Mouse (Mus musculus) lung, postnatal 0 days (tissue): ENCODE data around the gene Pla2g12b. TPM values are rescaled to one million over a fixed set of nuclear protein-coding genes. Genes with fewer than 3 reads are reported as not detected.

Experiments used
- ATAC-seq: fragments of 200-750 bp; cut with Nextera tagmentation; 2 replicates; pipeline ENCODE4 v1.8.0; 2017; ENCODE audit warnings: moderate library complexity
- DNase-seq: peaks from one replicate; pipeline ENCODE4 v3.0.0-alpha.2; 2016; ENCODE audit warnings: low spot score
- H3K27ac ChIP-seq: fragments of 300-500 bp; sonication (generic); 2 replicates; pipeline ENCODE4 v1.5.1; 2014; ENCODE audit warnings: antibody characterized with exemption, mild to moderate bottlenecking, low read length, mixed read lengths
- H3K27me3 ChIP-seq: fragments of 300-500 bp; sonication (generic); replicated peaks from 2 replicates; pipeline ENCODE4 v1.6.1; 2014; ENCODE audit warnings: low read length, mixed read lengths; ENCODE audit not compliant: insufficient read depth
- H3K36me3 ChIP-seq: fragments of 300-500 bp; sonication (generic); 2 replicates; pipeline ENCODE4 v1.6.1; 2014; ENCODE audit warnings: low read length, mixed read lengths; ENCODE audit not compliant: insufficient read depth
- H3K4me1 ChIP-seq: fragments of 300-500 bp; sonication (generic); 2 replicates; pipeline ENCODE4 v1.6.1; 2014; ENCODE audit warnings: antibody characterized with exemption, low read depth, low read length, mixed read lengths; ENCODE audit not compliant: insufficient read depth
- H3K4me2 ChIP-seq: fragments of 300-500 bp; sonication (generic); replicated peaks from 2 replicates; pipeline ENCODE4 v1.6.1; 2014; ENCODE audit warnings: low read depth, mild to moderate bottlenecking, low read length, moderate library complexity, mixed read lengths
- H3K4me3 ChIP-seq: fragments of 300-500 bp; sonication (generic); 2 replicates; pipeline ENCODE4 v1.5.1; 2014; ENCODE audit warnings: low read depth, low read length
- H3K9ac ChIP-seq: fragments of 300-500 bp; sonication (generic); replicated peaks from 2 replicates; pipeline ENCODE4 v1.6.1; 2014; ENCODE audit warnings: low read depth, mild to moderate bottlenecking
- H3K9me3 ChIP-seq: fragments of 300-500 bp; sonication (generic); 2 replicates; pipeline ENCODE4 v1.6.1; 2016; ENCODE audit warnings: low read length, mixed read lengths
- CTCF ChIP-seq: IDR thresholded peaks from 2 replicates; pipeline ENCODE4 v1.5.1; 2016; ENCODE audit warnings: antibody characterized with exemption, mild to moderate bottlenecking
- EP300 ChIP-seq: IDR thresholded peaks from 2 replicates; pipeline ENCODE4 v1.6.1; 2016; ENCODE audit warnings: antibody characterized with exemption, mild to moderate bottlenecking, control low read depth
- WGBS: fragments of 180-500 bp; shearing (Covaris S2); extraction: QIAGEN DNeasy Blood & Tissue Kit; methylation state at CpG from one replicate; pipeline ENCODE4 v1.1.7; 2014; 5-methylcytosine and 5-hydroxymethylcytosine counted together
- polyA plus RNA-seq: library from polyadenylated mRNA; unstranded; fragments of >200 nt; fragmentation: Nextera tagmentation; extraction: Ambion mirVana; gene quantifications from 2 replicates; pipeline ENCODE4 v1.2.1, GENCODE M21; 2015

The Pla2g12b gene
- polyA plus RNA-seq, 1 experiment from 2014 or later = 0.43 TPM

GRCm38 (mm10) chr10:59403793-59404149, 311 bp downstream of the Pla2g12b start:
- Histone ChIP-seq H3K4me3 (no peak overlapping the region), H3K9me3 (no peaks in the 10 kb centered on the region), H3K9ac (no peak overlapping the region), H3K27ac (no peak overlapping the region), H3K36me3 (no peaks in the 10 kb centered on the region), H3K27me3 (no peaks in the 10 kb centered on the region), H3K4me1 (0 out of 2 replicates have a peak, but pooled peaks cover 3% of the 10 kb centered on the region), H3K4me2 (no peak overlapping the region)
- 65% methylated on average over 10 of the region's 10 CpGs for WGBS
- no peak for DNase-seq
- TF ChIP-seq CTCF = no peak
- no peak for TF ChIP-seq EP300
- no peak for ATAC-seq

DNA sequence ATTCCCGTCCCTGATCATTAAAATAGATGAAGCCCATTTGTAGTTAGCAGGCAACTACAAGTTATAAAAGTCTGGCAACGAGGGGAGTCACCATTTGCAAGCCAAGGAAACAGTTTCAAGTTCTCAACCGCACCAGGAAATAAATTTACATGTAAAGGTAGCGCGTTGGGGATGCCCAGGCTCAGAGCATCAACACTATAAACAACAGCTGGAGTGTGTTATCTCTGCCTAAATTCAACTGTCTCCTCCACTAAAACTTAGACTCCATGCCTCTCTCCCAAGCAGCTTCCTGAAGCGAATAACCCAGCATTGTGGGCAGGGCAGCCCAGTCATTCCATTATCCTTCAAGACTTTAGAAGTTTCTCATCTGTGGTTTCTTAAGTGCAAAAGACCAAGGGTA, 5.0 kb downstream of the Pla2g12b start:
- Histone ChIP-seq H3K27ac (no peak overlapping the region), H3K4me2 (no peak overlapping the region), H3K9me3 (no peaks in the 10 kb centered on the region), H3K36me3 (no peaks in the 10 kb centered on the region), H3K9ac (no peak overlapping the region), H3K4me1 (0 out of 2 replicates have a peak, but pooled peaks cover under 1% of the 10 kb centered on the region), H3K4me3 (no peak overlapping the region), H3K27me3 (no peaks in the 10 kb centered on the region)
- 55% methylated on average over 6 of the region's 6 CpGs for WGBS
- DNase-seq = no peak
- ATAC-seq = no peak
- no peak for TF ChIP-seq CTCF
- TF ChIP-seq EP300 = no peak

DNA sequence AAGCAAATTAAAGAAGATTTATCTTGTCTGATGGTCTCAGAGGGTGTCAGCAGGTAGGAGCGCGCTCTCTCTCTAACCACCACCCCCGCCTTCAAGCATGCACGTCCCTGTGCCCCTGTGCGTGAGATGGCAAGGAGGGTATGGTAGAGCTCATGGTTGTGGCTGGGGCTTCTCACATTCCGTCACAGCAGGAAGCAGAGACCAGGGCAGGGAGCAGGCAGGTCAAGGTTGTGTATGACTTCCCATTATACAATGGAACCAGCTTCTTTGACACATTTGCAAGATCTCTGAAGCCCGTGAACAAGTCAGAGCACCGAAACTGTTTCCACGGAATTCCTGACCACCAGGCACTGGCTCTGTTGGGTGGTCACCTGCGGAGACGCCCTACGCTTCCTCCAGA, 6.8 kb downstream of the Pla2g12b start:
- H3K27ac ChIP-seq = no peak overlapping the region
- ATAC-seq (no peak), DNase-seq (no peak)
- TF ChIP-seq CTCF (no peak), EP300 (no peak)
- H3K4me3 ChIP-seq = no peak overlapping the region
- no peaks in the 10 kb centered on the region for H3K4me1 ChIP-seq
- H3K9me3 ChIP-seq = no peaks in the 10 kb centered on the region
- no peaks in the 10 kb centered on the region for H3K36me3 ChIP-seq
- no peak overlapping the region for H3K9ac ChIP-seq
- H3K27me3 ChIP-seq = no peaks in the 10 kb centered on the region
- no peak overlapping the region for H3K4me2 ChIP-seq
- 76% methylated on average over 12 of the region's 12 CpGs for WGBS

DNA sequence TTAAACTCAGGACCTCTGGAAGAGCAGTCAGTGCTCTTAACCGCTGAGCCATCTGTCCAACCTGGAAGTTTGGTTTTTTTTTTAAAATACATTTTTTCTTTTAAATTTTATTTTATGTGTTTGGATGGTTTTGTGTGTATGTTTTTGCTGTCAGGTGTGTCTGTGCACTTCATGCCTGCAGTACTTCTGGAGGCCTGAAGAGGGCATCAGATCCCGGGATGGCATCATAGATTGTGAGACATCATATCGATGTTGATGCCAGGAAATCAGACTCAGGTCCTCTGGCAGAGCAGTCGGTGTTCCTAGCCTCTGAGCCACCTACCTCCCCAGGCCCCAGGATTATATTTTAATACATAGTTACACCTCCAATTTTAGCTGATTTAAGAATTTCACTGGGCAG, 10.3 kb downstream of the Pla2g12b start:
- H3K4me2 ChIP-seq = no peak overlapping the region
- no peaks in the 10 kb centered on the region for H3K9me3 ChIP-seq
- WGBS = 87% methylated on average over 4 of the region's 4 CpGs
- H3K36me3 ChIP-seq = no peaks in the 10 kb centered on the region
- no peak overlapping the region for H3K9ac ChIP-seq
- H3K27ac ChIP-seq = no peak overlapping the region
- ATAC-seq (no peak), DNase-seq (no peak)
- H3K27me3 ChIP-seq = no peaks in the 10 kb centered on the region
- TF ChIP-seq CTCF = peak; percentile 25
- no peak for TF ChIP-seq EP300
- H3K4me1 ChIP-seq = no peaks in the 10 kb centered on the region
- no peak overlapping the region for H3K4me3 ChIP-seq

DNA sequence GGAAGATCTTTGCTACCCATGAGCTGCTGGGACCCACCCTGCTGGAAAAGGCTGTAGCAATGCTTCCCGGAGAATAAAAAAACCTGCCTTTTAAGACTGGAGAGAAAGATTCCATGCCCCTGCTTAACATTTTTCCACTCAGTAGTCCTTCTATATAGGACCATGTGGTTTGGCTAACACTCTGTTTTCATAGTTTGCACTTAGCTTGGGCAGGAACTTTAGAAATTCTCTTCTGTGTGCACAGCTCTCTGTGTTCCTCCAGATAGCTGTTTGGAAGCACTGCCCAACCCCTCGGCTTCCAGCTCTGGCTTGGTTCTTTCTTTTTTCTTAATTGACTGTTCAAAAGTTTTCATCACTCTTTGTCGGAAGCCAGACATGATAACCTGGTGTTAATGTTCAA, 13.2 kb downstream of the Pla2g12b start:
- Histone ChIP-seq H3K27ac (peak overlapping the region; percentile 57), H3K36me3 (no peaks in the 10 kb centered on the region), H3K27me3 (no peaks in the 10 kb centered on the region), H3K4me1 (no peaks in the 10 kb centered on the region), H3K4me2 (no peak overlapping the region), H3K4me3 (no peak overlapping the region), H3K9me3 (no peaks in the 10 kb centered on the region), H3K9ac (no peak overlapping the region)
- DNase-seq (peak; percentile 67), ATAC-seq (peak; percentile 91)
- 39% methylated on average over 3 of the region's 3 CpGs for WGBS
- TF ChIP-seq CTCF (no peak), EP300 (no peak)

- TF ChIP-seq EP300 (no peak), CTCF (no peak)
- Histone ChIP-seq H3K36me3 (no peaks in the 10 kb centered on the region), H3K9me3 (no peaks in the 10 kb centered on the region), H3K27ac (no peak overlapping the region), H3K27me3 (no peaks in the 10 kb centered on the region), H3K4me2 (no peak overlapping the region), H3K4me3 (no peak overlapping the region), H3K4me1 (0 out of 2 replicates have a peak, but pooled peaks cover 8% of the 10 kb centered on the region), H3K9ac (no peak overlapping the region)
- WGBS = 78% methylated on average over 4 of the region's 4 CpGs
- no peak for DNase-seq
- ATAC-seq = no peak
Observed at GRCm38 (mm10) chr10:59419516-59419915, 16.1 kb downstream of the Pla2g12b start.

DNA sequence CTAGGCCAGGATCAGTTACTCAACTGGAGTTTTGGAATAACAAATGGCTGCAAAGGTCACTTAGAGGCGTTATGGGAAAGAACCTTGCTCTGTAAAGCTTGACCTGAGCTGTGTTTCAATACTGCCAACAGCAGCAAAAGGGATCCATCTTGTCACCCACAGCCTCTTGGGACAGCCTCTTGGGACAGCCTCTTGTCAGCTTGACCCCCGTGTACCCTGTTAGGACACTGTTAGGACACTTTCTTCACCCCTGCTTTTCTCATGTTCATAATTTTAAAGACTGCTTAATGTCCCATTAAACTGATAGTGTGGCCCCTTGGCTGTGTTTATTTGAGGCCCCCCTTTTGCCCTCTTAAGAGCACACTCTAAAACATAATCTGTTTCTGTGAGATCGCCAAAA, 21.0 kb downstream of the Pla2g12b start:
- peak overlapping the region; percentile 74 for H3K27ac ChIP-seq
- TF ChIP-seq CTCF (no peak), EP300 (no peak)
- WGBS = 37% methylated on average over 3 of the region's 3 CpGs
- no peak overlapping the region for H3K4me2 ChIP-seq
- H3K4me1 ChIP-seq = peaks cover 16% of the 10 kb centered on the region; the same call in 1 of the 2 replicates
- H3K4me3 ChIP-seq = no peak overlapping the region
- no peak overlapping the region for H3K9ac ChIP-seq
- H3K27me3 ChIP-seq = no peaks in the 10 kb centered on the region
- H3K9me3 ChIP-seq = no peaks in the 10 kb centered on the region
- H3K36me3 ChIP-seq = no peaks in the 10 kb centered on the region
- ATAC-seq (peak; percentile 27; the same call in 1 of the 2 replicates), DNase-seq (peak; percentile 44)
